Mouse (Mus musculus): Measurements from ENCODE around the gene Grk3.

DNA sequence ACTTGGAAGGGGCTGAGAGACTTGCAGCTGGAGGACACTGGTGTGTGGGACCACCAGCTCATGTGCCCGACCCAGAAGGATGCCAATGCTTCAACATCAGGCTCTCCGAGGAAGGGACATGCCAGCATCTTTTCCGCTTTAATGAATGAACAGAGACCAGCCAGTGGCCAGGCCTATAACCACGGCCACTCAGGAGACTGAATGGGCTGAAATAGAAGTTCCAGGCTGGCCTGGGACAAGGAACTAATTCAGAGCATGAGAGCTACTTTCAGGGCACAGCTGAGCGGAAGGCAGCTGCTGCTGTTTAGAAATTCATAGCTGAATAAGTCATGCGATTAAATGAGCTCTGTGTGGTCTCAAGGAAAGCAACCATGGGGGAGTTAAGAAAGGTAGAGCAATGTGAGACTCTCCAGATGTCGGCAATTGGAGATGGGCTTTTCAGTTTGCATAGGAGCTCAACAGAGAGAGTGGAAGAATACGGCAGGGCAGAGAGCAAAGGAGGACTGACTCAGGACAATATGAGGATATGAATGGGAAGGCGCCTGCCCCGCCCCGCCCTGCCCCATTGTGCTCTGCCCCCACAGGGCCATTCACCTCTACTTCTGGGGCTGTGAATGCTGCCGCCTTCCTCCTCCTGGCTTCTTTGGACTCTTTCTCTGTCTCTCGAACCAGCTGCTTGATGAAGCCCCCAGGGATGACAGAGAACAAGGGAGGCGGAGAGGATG lies 138.0 kb downstream of the Grk3 start:
- TF ChIP-seq CTCF (IDR thresholded peaks at IDR 0.05; ENCODE audit: low read depth, low read length) (no peak), POLR2A (IDR thresholded peaks at IDR 0.05; ENCODE audit: borderline replicate concordance, low read depth, low read length) (no peak)
